Mouse (Mus musculus): ENCODE measurements around the gene Wnt3a.

- TF ChIP-seq CTCF (IDR thresholded peaks at IDR 0.05; ENCODE audit: borderline replicate concordance, extremely low read depth, insufficient read depth, insufficient read length): no peak
- no peak for TF ChIP-seq POLR2A (IDR thresholded peaks at IDR 0.05; ENCODE audit: borderline replicate concordance, extremely low read depth, insufficient read depth, insufficient read length, poor library complexity, severe bottlenecking)
These were observed 16.4 kb downstream of the Wnt3a start for GRCm38 (mm10) chr11:59274184-59274583.

Measured in brain, embryonic 14.5 days (tissue).